Mouse (Mus musculus) Muller cell, postnatal 12 days (primary cell): ENCODE results near the gene Gabbr1.

Source experiments
- DNase-seq: peaks from one replicate; pipeline ENCODE4 v3.0.0-alpha.2; 2015; ENCODE audit errors: inconsistent ontology term

The Gabbr1 gene

DNA sequence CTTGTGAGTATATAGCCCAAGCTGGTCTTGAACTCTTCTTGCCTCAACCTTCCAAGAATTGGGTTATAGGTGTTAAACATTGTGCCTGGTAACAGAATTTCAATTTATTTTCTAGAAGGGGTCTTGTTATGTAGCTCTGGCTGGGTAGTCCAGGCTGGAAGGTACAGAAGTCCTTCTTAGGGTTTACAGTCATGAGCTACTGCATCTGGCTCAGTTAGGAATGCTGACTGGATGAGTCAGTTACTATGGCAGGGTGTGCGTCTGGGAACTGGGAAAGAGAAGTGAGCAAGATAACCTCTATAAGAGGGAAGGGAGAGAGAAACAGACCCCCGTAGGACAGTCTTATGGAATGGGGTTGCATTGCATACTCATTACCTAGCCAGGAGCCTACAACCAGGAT is 30.0 kb downstream of the Gabbr1 start:
- DNase-seq, result no peak

DNA sequence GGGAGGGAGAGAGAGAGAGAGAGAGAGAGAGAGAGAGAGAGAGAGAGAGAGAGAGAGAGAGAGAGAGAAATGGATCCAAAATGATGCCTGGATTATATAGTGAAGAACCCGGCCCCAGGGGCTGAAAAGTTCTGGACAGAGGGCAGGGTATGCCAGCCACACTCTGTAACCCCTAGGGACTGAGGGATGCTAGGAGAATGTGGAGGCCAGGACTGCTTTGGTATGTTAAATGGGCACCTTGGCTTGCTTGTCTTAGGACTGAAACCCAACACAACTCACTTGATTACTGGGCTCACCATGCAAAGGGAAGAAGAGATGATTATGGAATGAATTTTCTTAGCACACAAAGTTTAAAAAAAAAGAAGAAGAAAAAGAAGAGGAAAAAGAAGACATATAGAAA is 32.4 kb downstream of the Gabbr1 start:
- no peak for DNase-seq

DNA sequence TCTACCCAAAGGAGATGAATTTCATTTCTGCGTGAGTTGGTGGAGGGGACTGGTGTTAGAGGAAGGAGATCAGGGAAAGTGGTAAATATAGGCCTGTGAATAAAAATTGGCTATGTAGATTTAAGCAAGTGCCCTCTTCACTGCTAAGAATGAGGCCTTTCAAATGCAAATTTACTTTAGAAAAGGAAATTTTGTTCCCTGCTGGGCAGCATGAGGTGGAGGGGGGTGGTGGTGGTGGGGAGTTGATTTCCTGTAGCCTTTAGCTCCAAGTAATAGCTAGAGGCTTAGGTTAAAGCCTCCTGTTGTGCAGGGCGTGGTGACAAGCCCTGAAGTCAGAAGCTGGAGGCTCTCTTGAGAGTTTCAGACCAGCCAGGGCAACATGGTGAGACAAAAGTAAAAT is 33.2 kb downstream of the Gabbr1 start:
- DNase-seq, result no peak

DNA sequence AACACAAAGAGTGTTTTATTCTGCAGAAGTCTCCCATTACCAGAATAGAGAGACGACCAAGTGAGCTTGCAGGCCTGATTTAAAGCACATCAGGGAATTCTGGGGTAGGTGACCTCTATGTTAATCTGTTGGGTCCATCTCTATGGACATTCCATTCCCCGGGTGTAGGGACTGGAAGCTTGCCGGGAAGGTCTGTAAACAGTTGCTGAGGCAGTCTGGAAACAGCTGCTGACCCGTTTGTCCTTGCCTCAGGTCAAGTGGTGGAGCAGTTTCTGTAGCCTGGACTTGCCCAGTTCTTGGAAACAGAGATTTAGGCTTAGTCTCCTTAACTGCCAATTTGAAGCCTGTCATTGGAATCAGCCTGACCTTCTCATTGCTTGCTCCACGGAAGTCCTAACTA is 34.4 kb downstream of the Gabbr1 start:
- DNase-seq, result no peak

DNA sequence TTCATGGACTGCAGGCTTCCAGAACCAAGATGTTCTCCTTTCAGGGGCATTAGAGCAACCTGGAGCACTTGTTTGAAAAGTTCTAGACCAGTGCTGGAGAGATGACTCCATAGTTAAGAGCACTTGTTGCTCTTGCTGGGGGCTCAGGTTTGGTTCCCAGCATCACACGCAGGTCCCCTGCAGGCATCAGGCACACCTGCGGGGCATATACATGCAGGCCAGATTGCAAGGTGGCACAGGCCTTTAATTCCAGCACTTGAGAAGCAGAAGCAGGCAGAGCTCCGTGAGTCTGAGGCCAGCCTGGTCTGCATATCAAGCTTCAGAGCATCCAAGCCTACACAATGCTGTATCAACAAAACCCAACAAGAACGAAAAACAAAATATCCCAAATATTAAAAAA is 35.9 kb downstream of the Gabbr1 start:
- DNase-seq, result no peak

DNA sequence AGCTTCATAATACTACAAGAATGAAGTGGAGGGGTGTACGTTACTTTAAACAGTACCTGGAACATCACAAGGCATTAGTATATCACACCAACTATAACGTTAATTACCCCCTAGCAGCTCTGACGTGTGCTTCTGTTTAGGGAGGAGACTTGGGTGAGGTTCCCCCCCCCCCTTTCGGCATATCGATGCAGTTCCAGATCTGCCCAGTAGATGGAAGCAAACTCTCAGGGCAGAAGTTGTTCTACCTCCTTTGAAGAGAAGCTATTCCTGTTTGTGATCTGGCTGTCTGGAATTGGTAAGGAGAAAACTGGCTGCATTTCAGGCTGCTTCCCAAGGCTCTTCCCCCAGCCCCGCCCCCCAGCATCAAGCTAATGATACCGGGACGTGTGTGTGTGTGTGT is 37.6 kb downstream of the Gabbr1 start:
- DNase-seq, result peak; percentile 92

DNA sequence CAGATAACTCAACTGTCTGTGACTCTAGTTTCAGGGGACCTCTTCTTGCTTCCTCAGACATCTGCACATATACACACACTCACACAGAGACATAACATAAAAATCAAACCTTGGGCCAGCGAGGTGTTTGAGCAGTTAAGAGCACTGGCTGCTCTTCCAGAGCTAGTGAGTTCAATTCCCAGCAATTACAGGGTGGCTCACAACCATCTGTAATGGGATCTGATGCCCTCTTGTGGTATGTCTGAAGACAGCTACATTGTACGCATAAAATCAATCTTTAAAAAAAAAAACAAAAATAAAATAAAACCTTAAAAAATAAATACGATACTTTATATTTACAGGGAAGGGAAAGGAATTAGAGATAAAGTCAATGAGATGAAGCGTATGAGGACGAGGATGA is 38.9 kb downstream of the Gabbr1 start:
- no peak for DNase-seq

DNA sequence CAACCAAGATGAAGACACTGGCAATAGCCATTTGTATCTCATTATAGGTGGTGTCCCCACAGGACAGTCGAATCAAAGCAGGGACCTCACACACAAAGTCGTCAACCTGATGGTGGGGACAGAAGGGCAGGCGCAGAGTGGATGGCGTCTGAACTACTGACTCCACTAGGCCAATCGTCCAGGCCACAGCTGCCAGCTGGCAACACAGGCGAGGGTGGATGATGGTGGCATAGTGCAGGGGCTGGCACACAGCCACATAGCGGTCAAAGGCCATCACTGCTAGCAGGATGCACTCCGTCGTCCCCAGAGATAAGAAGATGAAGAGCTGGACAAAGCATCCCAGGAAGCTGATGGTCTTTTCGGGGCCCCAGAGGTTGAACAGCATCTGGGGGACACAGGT is 39.8 kb downstream of the Gabbr1 start:
- DNase-seq, result no peak

DNA sequence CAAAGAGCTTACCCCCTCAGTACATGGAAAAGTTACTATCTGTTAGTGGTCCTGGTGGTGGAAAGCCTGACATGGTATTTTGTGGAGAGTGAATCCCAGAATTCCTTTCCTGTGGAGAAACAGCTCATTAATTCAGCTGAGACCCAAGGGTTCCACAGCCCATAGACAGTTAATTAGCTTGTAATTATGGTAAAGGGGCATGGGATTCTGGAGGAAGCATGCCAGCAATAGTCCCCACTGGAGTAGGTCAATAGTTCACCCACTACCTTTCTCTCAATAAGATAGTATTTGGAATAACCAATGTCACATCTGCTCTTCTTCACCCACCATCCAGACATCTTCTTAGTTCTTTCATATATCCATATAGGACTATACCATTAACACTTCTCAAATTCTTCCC is 42.6 kb downstream of the Gabbr1 start, which contains the start of gene Olfr90:
Gene Olfr90 (minus strand): TSS at position 101 of the 400 bp plus-strand sequence.
- no peak for DNase-seq

DNA sequence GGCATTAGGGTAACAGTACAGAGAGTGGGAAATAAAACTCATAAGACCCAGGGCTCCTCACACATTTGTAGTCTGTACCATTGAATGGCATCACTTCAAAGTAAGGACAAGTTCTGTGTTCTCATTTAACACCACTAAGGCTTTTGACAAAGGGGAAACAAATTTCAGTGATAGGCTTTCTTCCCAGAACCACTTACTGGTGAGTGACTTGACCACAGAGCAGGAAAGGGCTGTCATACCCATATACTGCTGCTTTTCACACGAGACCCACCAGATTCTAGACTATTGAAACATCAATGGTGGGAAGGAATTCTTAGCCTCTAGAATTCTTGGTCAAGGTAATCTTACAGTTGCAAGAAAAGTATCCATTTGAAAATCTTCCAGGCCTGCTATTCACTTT is 46.4 kb downstream of the Gabbr1 start:
- no peak for DNase-seq

DNA sequence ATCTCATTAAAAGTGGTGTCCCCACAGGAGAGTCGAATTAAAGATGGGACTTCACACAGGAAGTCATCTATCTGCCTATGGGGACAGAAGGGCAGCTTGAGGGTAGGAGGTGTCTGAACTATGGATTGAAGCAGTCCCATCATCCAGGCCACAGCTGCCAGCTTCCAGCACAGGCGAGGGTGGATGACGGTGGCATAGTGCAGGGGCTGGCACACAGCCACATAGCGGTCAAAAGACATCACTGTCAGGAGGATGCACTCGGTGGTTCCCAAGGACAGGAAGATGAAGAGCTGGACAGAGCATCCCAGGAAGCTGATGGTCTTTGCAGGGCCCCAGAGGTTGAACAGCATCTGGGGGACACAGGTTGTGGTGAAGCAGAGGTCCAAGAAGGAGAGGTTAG is 47.5 kb downstream of the Gabbr1 start:
- peak; percentile 57 for DNase-seq

DNA sequence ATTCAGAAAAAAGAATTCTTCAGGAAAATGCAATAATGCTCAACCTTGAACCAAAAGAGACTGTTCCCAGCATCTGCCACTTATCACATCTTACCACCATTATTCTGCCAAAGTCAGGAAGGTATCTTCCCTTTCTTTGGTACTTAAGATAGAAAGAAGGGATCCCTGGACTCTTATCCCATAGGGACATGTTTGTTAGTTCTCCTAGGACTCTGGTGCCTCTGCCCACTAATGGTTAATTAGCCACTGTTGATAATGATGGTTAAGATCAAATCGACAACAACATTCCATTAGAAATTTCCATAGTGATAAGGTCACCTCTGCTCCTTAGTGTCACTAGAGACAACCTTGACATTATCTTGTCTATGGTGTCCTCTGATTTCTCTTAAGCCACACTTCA is 52.4 kb downstream of the Gabbr1 start, which contains the start of gene Olfr91:
Gene Olfr91 (minus strand): TSS at position 101 of the 400 bp plus-strand sequence.
- no peak for DNase-seq

DNA sequence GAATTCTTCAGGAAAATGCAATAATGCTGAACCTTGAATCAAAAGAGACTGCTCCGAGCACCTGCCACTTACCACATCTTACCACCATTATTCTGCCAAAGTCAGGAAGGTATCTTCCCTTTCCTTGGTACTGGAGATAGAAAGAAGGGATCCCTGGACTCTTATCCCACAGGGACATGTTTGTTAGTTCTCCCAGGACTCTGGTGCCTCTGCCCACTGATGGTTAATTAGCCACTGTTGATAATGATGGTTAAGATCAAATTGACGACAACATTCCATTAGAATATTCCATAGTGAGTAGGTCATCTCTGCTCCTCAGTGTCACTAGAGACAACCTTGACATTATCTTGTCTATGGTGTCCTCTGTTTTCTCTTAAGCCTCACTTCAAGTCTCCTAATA is 74.2 kb downstream of the Gabbr1 start, which contains the start of gene Olfr92:
Gene Olfr92 (minus strand): TSS at position 101 of the 400 bp plus-strand sequence.
- DNase-seq, result no peak
